Mouse (Mus musculus) stomach, embryonic 14.5 days (tissue): ENCODE results near the gene Hist1h2ak. TPM values are rescaled to one million over a fixed set of nuclear protein-coding genes. Genes with fewer than 3 reads are reported as not detected.
"Not testable (repeated sequence)": the region's sequence is repeated elsewhere in the genome, so short reads cannot be mapped to it uniquely, and the experiment has no call there.

ENCODE experiments used
- ATAC-seq: fragments of 200-750 bp; cut with Nextera tagmentation; 2 replicates; pipeline ENCODE4 v1.8.0; 2017; ENCODE audit warnings: low read depth, moderate TSS enrichment; ENCODE audit not compliant: insufficient number of reproducible peaks, insufficient read depth, low FRiP score
- H3K27ac ChIP-seq: fragments of 300-500 bp; sonication (generic); 2 replicates; pipeline ENCODE4 v1.5.1; 2014; ENCODE audit warnings: mild to moderate bottlenecking, low read length, moderate library complexity, mixed read lengths
- H3K27me3 ChIP-seq: fragments of 300-500 bp; sonication (generic); 2 replicates; pipeline ENCODE4 v1.6.1; 2014; ENCODE audit warnings: low read length, control low read depth, mixed read lengths; ENCODE audit not compliant: control insufficient read depth, insufficient read depth
- H3K36me3 ChIP-seq: fragments of 300-500 bp; sonication (generic); 2 replicates; pipeline ENCODE4 v1.6.1; 2014; ENCODE audit warnings: mild to moderate bottlenecking, control low read depth, low read length, moderate library complexity, mixed read lengths; ENCODE audit not compliant: control insufficient read depth, insufficient read depth
- H3K4me1 ChIP-seq: fragments of 300-500 bp; sonication (generic); 2 replicates; pipeline ENCODE4 v1.6.1; 2014; ENCODE audit warnings: low read length, control low read depth, mixed read lengths; ENCODE audit not compliant: control insufficient read depth, insufficient read depth
- H3K4me2 ChIP-seq: fragments of 300-500 bp; sonication (generic); replicated peaks from 2 replicates; pipeline ENCODE4 v1.6.1; 2014; ENCODE audit warnings: low read depth, low read length, control low read depth
- H3K4me3 ChIP-seq: fragments of 300-500 bp; sonication (generic); 2 replicates; pipeline ENCODE4 v1.5.1; 2014; ENCODE audit warnings: low read depth, low read length, control low read depth
- H3K9ac ChIP-seq: fragments of 300-500 bp; sonication (generic); replicated peaks from 2 replicates; pipeline ENCODE4 v1.6.1; 2014; ENCODE audit warnings: low read depth, mild to moderate bottlenecking, control low read depth, low read length, moderate library complexity, mixed read lengths
- H3K9me3 ChIP-seq: fragments of 300-500 bp; sonication (generic); 2 replicates; pipeline ENCODE4 v1.6.1; 2016; ENCODE audit warnings: low read depth, low read length, control low read depth; ENCODE audit not compliant: control insufficient read depth
- WGBS: fragments of 180-500 bp; shearing (Covaris S2); extraction: QIAGEN DNeasy Blood & Tissue Kit; methylation state at CpG from one replicate; pipeline ENCODE4 v1.1.7; 2014; 5-methylcytosine and 5-hydroxymethylcytosine counted together
- polyA plus RNA-seq: library from polyadenylated mRNA; unstranded; fragments of >200 nt; fragmentation: Nextera tagmentation; extraction: Ambion mirVana; gene quantifications from 2 replicates; pipeline ENCODE4 v1.2.1, GENCODE M21; 2014

Gene Hist1h2ak
- polyA plus RNA-seq, 1 experiment from 2014 or later, result 13.3 TPM

GRCm38 (mm10) chr13:21733466-21733865 lies 20.2 kb downstream of the Hist1h2ak start:
- Histone ChIP-seq H3K4me1 (peaks cover 7% of the 10 kb centered on the region; the same call in 1 of the 2 replicates), H3K9ac (no peak overlapping the region), H3K4me2 (no peak overlapping the region), H3K9me3 (no peaks in the 10 kb centered on the region), H3K36me3 (no peaks in the 10 kb centered on the region), H3K27ac (peak overlapping the region; percentile 98; the same call in 1 of the 2 replicates), H3K4me3 (no peak overlapping the region), H3K27me3 (no peaks in the 10 kb centered on the region)
- 66% methylated on average over 5 of the region's 5 CpGs for WGBS
- no peak for ATAC-seq

GRCm38 (mm10) chr13:21729544-21729943 lies 24.1 kb downstream of the Hist1h2ak start:
- ATAC-seq, result no peak
- no peak overlapping the region for H3K4me3 ChIP-seq
- H3K9ac ChIP-seq, result no peak overlapping the region
- no peak overlapping the region for H3K27ac ChIP-seq
- H3K9me3 ChIP-seq, result no peaks in the 10 kb centered on the region
- no peaks in the 10 kb centered on the region for H3K36me3 ChIP-seq
- no peaks in the 10 kb centered on the region for H3K27me3 ChIP-seq
- no peak overlapping the region for H3K4me2 ChIP-seq
- no peaks in the 10 kb centered on the region for H3K4me1 ChIP-seq
- 64% methylated on average over 1 of the region's 1 CpGs for WGBS

GRCm38 (mm10) chr13:21727948-21728572 lies 25.6 kb downstream of the Hist1h2ak start:
- no peaks in the 10 kb centered on the region; the same call in 1 of the 2 replicates for H3K4me1 ChIP-seq
- no peaks in the 10 kb centered on the region for H3K9me3 ChIP-seq
- no peak overlapping the region for H3K9ac ChIP-seq
- no peak for ATAC-seq
- H3K27ac ChIP-seq, result no peak overlapping the region
- no peaks in the 10 kb centered on the region for H3K36me3 ChIP-seq
- no peaks in the 10 kb centered on the region for H3K27me3 ChIP-seq
- 35% methylated on average over 11 of the region's 11 CpGs for WGBS
- no peak overlapping the region for H3K4me3 ChIP-seq
- H3K4me2 ChIP-seq, result no peak overlapping the region

- Histone ChIP-seq H3K4me2 (peak overlapping the region; percentile 36), H3K27ac (peak overlapping the region; percentile 89; the same call in 1 of the 2 replicates), H3K36me3 (no peaks in the 10 kb centered on the region), H3K9me3 (no peaks in the 10 kb centered on the region), H3K4me3 (peak overlapping the region; percentile 25; the same call in 1 of the 2 replicates), H3K9ac (no peak overlapping the region; the same call in 1 of the 2 replicates), H3K27me3 (no peaks in the 10 kb centered on the region), H3K4me1 (peaks cover 13% of the 10 kb centered on the region; the same call in 1 of the 2 replicates)
- no peak for ATAC-seq
- 29% methylated on average over 5 of the region's 5 CpGs for WGBS
Observed at GRCm38 (mm10) chr13:21722993-21723836, 30.4 kb downstream of the Hist1h2ak start.

GRCm38 (mm10) chr13:21722373-21722925 lies 31.2 kb downstream of the Hist1h2ak start:
- Histone ChIP-seq H3K9me3 (no peaks in the 10 kb centered on the region), H3K4me2 (peak overlapping the region; percentile 36), H3K9ac (peak overlapping the region; percentile 30; the same call in 1 of the 2 replicates), H3K27me3 (no peaks in the 10 kb centered on the region), H3K4me1 (peaks cover 13% of the 10 kb centered on the region; the same call in 1 of the 2 replicates), H3K4me3 (peak overlapping the region; percentile 25), H3K27ac (peak overlapping the region; percentile 89), H3K36me3 (no peaks in the 10 kb centered on the region)
- 2% methylated on average over 11 of the region's 11 CpGs for WGBS
- ATAC-seq, result peak; percentile 11; the same call in 1 of the 2 replicates

- WGBS, result under 1% methylated on average over 37 of the region's 37 CpGs
- peaks cover 13% of the 10 kb centered on the region; the same call in 1 of the 2 replicates for H3K4me1 ChIP-seq
- peak; percentile 97 for ATAC-seq
- H3K27ac ChIP-seq, result peak within 1 kb of the TSS; percentile 89
- H3K4me2 ChIP-seq, result peak within 1 kb of the TSS; percentile 42
- H3K9ac ChIP-seq, result peak within 1 kb of the TSS; percentile 36; the same call in 1 of the 2 replicates
- H3K9me3 ChIP-seq, H3K27me3 ChIP-seq, H3K36me3 ChIP-seq: not testable (repeated sequence)
- peak within 1 kb of the TSS; percentile 39 for H3K4me3 ChIP-seq
Observed at GRCm38 (mm10) chr13:21721757-21722372, 31.8 kb downstream of the Hist1h2ak start, which contains the start of gene Hist1h2bm. Hist1h2bm (plus strand) TSS chr13:21722044.

GRCm38 (mm10) chr13:21721107-21721756 lies 32.4 kb downstream of the Hist1h2ak start:
- peak overlapping the region; percentile 39 for H3K4me3 ChIP-seq
- peak overlapping the region; percentile 36; the same call in 1 of the 2 replicates for H3K9ac ChIP-seq
- ATAC-seq, result peak; percentile 0; the same call in 1 of the 2 replicates
- not testable (repeated sequence) for H3K9me3 ChIP-seq, H3K27me3 ChIP-seq, H3K36me3 ChIP-seq
- H3K27ac ChIP-seq, result peak overlapping the region; percentile 82
- WGBS, result 2% methylated on average over 19 of the region's 44 CpGs
- peak overlapping the region; percentile 42 for H3K4me2 ChIP-seq
- H3K4me1 ChIP-seq, result peaks cover 13% of the 10 kb centered on the region; the same call in 1 of the 2 replicates
